Mouse (Mus musculus) left cerebral cortex, postnatal 36 days (tissue): ENCODE results near the gene 4930568D16Rik. TPM values are rescaled to one million over a fixed set of nuclear protein-coding genes. Genes with fewer than 3 reads are reported as not detected.

Experiments used
- DNase-seq, 2 experiments: peaks; one replicate each; pipeline ENCODE4 v3.0.0; 2021 to 2022; ENCODE audit warnings: low spot score in 2 of 2, mixed read lengths in 1 of 2
- intact Hi-C: fragments of 180-260 bp; cut with DNase I; formaldehyde crosslinking; loops from one replicate; pipeline ENCODE4 v1.15.1; 2025
- total RNA-seq, 2 experiments: library from RNA; stranded (reverse); gene quantifications; 2 replicates each; pipeline ENCODE4 v1.2.3; 2021

4930568D16Rik gene
- total RNA-seq, 2 experiments from 2014 or later, result not detected

DNA sequence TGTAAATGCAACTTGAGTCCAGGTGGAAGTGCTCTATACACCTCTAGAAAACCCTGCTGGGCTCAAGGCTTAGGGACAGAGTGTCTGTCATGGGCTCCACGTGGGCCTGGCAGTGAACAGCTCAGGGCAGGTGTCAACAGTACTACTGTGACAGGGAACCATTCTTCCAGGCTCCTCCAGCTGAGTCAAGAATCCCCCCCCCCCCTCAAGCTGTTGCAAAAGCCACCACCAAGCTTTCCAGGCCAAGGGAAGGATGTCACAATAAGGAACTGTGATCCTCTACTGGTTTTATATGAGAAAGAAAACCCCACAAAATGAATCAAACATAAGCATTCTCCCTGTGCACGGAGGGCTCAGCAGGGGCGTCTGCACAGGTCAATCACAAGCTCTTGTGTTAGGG, 53.2 kb downstream of the 4930568D16Rik start:
- intact Hi-C loops, result no loop called here
- no peak for DNase-seq

DNA sequence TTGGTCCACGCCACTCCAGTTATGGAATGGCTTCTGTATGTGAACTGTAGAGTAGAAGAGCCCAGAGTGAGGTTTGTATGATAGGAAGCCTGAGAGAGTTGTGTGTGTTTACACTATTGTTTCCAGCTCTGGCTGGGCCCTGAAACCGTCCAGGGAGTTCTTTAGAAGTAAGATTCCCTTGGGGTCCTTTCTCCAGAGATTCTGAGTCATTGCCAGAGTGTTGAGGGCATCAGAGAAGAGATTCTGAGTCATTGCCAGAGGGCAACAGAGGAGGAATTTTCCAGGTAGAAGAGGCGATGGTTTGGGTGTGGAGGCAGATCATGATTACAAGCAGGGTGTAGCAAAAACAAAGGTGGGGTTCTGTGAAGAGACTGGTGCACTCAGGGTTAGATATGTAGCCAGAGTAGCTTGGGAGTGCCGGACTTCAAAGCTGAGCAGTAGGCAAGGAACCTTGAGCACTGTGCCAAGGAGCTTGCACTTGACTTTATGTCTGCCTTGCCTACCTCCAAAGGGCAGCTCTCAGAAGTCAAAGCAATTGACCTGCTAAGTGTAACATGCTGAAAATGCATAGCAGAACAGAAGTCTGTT, 57.5 kb downstream of the 4930568D16Rik start:
- intact Hi-C loops, result no loop called here
- no peak for DNase-seq

DNA sequence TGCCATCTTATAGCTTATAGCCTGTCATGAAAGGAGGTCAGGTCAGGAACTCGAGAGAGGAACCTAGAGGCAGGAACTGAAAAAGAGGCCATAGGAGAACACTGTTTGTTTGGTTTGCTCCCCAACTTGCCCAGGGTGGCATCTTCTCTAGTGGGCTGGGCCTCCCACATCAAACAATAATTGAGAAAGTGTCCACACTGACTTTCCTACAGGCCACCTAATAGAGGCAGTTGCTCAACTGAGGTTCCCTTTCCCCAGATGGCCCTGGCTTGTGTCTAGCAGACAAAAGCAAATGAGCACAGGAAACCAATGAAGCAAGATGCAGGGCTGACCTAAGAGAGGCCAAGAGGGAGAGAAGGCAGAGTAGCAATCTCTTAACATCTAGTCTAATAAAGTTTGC, 59.4 kb downstream of the 4930568D16Rik start:
- intact Hi-C loops, result no loop called here
- DNase-seq, result no peak

Other genes with a start within 250 kb of the 4930568D16Rik start
- gene Rab14, start 166.6 kb downstream of the 4930568D16Rik start, total RNA-seq, result 100 to 1,000 TPM; 224 to 235 TPM
- gene Gsn, start 111.3 kb downstream of the 4930568D16Rik start, total RNA-seq, result 10 to 100 TPM; 57.7 to 90.6 TPM
- 1 to 10 TPM; 5.7 to 6.0 TPM for gene Stom, start 30.8 kb downstream of the 4930568D16Rik start, total RNA-seq
- not detected for gene 4930402F06Rik, start 29.4 kb upstream of the 4930568D16Rik start, total RNA-seq
- gene Ggta1, start 95.5 kb upstream of the 4930568D16Rik start, total RNA-seq, result 1 to 10 TPM; 3.3 to 3.8 TPM
- gene Dab2ip, start 190.5 kb upstream of the 4930568D16Rik start, total RNA-seq, result 100 to 1,000 TPM; 144 to 156 TPM